Mouse (Mus musculus): ENCODE measurements around the gene Spsb1.

The Spsb1 gene

DNA sequence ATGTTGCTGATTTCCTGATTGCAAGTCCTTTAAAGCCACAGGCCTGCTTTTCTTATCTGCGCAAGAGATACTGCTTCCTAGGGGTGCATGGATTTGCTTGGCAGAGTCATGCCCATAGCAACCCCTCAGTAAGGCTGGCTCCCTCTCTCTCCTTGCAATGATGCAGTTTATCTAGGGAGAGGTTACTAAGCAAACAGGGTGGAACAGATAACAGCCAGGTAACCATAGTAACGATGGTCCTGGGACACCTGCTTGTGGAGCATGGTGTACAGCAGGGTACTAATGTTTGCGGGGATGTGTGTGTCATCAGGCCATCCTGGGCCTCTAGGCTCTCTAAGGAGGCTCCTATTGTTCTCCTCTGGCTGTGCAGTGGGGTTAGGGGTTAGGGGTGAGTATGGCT, 97.2 kb downstream of the Spsb1 start:
- no peak for DNase-seq (ENCODE audit: extremely low read depth, low read depth)

DNA sequence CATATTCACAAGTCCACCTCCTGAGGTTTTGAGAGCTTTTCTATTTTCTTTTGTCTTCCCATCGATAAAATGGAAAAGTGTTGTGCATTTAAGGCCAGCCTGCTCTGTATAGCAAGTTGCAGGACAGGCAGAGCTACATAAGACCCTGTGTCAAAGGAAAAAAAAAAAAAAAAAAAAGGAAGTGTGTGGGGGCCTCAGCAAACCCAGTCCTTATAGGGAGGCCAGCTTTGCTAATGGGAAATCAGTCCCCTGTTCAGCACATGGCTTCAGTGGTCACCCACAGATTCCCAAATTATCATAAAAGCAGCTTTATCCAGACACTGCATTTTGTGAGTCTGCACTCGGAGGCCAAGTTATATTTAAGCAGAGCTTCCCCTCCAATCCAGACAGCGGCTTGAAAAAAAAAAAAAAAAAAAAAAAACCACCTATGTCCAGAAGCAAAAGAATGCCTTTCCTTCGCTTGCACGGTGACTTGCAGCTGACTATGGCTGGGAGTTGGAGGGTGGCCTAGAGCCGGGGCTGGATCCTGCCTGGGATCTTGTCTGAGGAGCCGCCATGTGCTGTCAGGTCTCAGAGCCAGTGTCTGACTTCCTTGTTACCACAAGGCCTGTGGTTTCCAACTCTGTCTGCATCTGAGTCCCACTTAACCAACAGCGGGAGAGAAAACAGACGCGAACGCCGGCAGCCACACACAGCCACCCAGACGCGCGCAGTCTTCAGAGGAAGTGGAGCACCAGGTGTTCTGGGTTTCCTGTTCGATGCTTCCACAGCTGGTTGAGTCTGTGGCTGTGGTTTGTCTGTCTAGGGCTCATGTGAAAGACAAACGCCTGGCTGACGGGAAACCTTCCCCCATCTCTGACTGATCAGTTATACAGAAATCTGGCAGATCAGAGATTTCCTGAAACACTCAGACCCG, 98.7 kb downstream of the Spsb1 start:
- peak; percentile 59 for DNase-seq (ENCODE audit: extremely low read depth, low read depth)

DNA sequence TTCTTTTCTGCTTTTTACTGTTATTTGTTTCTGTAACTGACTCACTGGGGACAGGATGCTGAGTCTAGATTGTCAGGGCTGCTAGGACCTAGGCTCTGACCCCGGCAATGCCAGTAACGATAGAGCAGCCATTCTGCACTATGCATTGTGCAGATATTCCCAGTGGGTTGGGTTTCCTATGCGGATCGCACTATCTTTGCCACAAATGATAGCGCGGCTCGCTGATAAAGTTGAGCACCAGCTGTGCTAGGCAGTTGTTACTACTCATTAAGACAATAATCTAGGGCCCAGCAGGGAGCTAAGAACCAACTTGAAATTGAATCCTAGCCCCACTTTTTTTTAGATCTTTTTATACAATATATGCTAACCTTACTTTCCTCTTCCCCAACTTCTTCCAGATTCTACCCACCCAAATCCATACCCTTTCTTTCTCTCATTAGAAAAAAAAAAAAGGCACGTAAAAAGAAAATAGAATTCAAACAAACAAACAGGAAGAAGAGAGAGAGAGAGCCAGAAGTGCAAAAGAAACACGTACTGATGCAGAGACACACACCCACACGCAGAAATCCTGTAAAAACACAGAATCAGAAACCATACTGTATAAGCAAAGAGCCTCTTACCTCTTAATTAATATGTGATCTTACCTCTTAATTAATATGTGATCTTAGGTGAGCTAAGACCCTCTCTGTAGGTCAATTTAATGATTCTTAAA, 99.5 kb downstream of the Spsb1 start:
- DNase-seq (ENCODE audit: extremely low read depth, low read depth), result no peak

DNA sequence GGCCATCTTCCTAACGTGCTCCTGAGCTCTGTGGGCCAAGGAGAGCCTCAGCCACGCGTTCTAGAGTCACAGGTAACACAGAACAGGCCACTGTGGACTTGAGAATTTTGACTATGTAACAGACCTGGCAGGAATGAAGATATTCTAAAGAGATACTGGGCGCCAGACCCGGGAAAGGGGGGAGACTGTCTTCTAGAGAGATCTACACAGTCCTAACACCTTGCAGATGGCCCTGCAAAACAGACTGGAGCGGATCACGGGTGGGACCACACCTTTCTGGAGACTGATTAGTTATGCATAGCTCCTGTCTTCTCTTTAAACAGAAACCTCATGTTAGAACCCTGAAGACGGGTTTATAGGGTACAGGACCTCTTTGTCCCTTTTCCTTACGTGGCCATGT, 100.1 kb downstream of the Spsb1 start:
- DNase-seq (ENCODE audit: extremely low read depth, low read depth), result no peak

DNA sequence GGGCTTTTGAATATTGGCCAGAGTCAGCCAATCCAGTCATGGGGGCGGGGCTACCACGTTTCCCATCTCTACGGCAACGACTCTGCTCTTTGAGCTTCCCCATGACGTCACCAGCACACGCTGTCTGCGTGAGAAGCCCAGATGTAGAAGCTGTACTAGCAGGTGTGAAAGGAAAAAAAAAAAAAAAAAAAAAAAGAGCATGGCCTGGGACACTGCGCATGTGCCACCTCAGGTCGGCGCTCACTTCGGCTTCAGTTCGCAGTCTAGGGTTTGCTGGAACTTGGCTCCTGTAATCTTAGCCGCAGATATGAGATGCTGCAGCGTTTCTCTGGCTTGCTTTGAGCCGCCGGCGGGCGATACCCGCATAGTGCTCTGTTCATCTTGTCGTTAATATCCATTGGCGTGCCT, 100.5 kb downstream of the Spsb1 start:
- DNase-seq (ENCODE audit: extremely low read depth, low read depth), result peak; percentile 72

DNA sequence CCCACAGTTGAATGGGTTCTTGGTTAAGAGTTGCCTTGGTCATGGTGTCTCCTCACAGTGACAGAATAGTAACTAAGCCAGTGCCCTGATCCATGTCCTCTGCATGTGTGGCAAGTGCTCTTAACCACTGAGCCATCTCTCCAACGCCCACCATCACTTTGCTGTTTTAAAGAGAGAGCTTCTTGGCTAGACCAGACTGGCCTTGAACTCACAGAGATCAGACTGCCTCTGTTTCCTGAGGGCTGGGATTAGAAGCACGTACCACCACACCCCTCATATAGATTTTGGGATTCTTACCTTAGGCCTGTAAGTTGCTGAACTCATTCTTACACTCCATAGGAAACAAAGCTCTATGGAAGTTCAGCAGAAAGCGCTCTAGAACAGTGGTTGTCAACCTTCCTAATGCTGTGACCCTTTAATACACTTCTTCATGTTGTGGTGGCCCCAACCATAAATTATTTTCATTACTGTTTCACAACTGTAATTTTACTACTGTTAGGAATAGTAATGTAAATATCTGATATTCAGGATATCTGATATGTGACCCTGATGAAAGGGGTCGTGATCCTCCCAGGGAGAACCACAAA, 101.1 kb downstream of the Spsb1 start:
- no peak for DNase-seq (ENCODE audit: extremely low read depth, low read depth)

DNA sequence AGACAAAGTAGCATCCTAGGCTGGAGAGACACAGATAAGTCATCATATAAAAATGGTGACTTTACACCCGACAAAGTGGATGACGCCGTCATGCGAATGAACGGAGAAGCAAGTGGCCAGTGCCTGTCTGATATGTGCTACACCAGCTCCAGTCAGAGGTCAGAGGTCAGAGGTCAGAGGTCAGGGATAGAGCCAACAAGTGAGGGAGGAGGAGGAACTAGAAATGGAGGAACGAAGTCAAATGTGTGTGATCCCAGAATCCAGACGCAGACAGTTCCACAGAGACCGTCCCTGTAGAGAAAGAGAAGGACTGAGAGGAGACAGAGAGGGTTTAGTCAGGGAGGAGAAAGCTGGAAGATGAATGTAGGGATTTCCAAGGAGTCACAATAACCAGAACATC, 103.3 kb downstream of the Spsb1 start:
- DNase-seq (ENCODE audit: extremely low read depth, low read depth), result no peak

DNA sequence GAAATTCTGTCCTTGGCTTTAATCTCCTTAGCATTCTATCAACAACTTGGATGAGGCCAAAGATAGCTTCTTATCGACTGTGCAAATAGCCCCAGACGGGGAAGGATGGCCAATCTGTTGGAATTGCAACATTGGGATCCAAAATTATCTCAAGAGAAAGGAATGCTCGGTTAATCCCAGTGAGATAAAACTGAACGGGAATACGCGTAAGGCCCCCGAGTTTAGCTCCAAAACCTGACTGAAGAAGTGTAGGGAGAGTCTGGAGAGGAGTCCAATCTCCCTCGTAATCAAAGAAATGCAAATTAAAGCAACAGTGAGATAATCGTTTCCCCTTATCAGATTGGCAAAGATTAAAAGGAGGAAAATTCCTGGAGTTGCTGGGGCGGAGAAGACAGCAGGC, 104.2 kb downstream of the Spsb1 start:
- no peak for DNase-seq (ENCODE audit: extremely low read depth, low read depth)

DNA sequence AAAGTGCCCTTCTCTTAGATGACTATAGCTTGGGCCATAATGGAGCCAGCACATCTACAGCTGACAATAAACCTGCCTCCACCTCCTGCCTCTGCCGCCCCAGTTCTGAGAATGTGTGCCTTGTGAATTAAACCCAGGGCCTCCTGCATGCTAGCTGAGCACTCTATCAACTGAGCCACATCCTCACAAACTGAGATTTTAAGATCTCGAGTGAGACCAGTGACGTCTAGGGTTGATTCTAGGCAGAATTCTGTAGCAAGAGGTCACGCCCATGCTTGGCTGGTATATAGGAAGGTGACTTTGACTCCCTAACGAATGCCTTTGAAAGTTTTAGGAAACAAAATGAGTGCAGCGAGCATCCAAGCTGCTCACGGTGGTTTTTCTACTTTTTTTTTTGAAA, 104.8 kb downstream of the Spsb1 start:
- DNase-seq (ENCODE audit: extremely low read depth, low read depth), result no peak

DNA sequence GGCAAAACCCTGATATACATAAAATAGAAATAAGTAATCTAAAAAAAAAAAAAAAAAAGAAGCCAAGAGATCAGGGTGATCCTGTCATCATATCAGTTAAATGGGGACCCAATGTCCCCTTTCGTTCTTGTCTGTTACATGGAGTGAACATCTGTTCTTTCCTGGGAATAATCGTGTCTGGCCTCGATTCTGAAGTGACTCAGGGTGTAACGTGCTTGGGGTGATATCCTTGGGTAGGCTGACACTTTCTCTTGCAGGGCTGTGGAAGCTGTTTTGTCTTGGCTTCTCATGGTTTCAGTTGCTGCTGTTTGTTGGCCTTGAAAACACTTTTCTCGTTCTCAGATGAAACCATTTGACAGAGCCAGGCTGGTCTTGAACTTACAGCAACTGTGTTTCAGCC, 105.8 kb downstream of the Spsb1 start:
- no peak for DNase-seq (ENCODE audit: extremely low read depth, low read depth)

DNA sequence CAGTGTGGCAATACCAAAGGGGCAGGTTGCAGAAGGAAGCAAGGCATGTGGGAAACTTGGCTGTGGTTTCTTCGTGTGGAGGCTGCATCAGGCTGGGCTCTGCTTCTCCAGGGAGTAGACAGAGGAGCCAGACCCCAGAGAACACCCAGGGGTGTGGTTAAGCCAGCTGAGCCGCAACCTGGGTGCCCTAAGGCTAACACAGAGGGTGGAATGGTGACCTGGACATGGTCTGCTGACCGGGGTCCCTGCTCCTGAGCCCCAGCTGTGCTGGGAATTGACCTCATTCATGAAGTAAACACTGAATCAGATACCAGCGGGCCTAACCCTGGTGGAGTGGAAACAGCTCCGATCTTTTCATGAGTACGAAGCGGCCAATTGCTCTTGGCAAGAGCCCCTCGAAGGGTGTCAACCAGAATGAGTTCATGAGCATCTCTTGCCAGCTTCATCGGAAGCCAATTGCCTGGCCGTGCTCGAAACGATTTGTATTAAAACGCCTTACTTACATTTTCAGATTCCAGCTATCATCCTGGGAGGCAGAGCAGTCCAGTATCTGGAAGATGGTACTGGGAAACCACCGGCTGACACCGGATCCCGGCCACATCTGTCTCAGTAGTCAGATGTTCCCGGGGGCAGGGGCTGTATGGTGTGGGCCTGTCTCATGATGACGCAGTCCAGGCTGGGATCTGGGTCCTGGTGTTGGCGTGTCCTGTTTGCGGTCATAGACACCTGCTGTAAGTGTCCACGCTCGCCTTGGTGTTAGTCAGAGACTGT, 107.8 kb downstream of the Spsb1 start:
- DNase-seq (ENCODE audit: extremely low read depth, low read depth), result no peak
